Mouse (Mus musculus) liver, adult 2 months (tissue): Measurements from ENCODE around the gene Klhl1. TPM values are rescaled to one million over a fixed set of nuclear protein-coding genes. Genes with fewer than 3 reads are reported as not detected.

Experiments
- DNase-seq: peaks from one replicate; pipeline ENCODE4 v3.0.0-alpha.2; 2011; ENCODE audit warnings: low read depth, low spot score; ENCODE audit errors: extremely low read depth
- H3K27ac ChIP-seq: fragments of 200-500 bp; replicated peaks from 2 replicates; pipeline ENCODE4 v1.5.1; 2012; ENCODE audit warnings: low read depth, mild to moderate bottlenecking, control low read depth, inconsistent platforms, low read length; ENCODE audit not compliant: insufficient read depth
- H3K27me3 ChIP-seq: fragments of 200-500 bp; 2 replicates; pipeline ENCODE4 v1.6.1; 2012; ENCODE audit warnings: mild to moderate bottlenecking, moderate library complexity, low read length, inconsistent platforms; ENCODE audit not compliant: control insufficient read depth, insufficient read depth
- H3K36me3 ChIP-seq: fragments of 200-500 bp; 2 replicates; pipeline ENCODE4 v1.6.1; 2012; ENCODE audit warnings: low read length, inconsistent platforms; ENCODE audit not compliant: control insufficient read depth, insufficient read depth
- H3K4me1 ChIP-seq: fragments of 200-500 bp; 2 replicates; pipeline ENCODE4 v1.6.1; 2011; ENCODE audit warnings: low read length; ENCODE audit not compliant: control insufficient read depth, insufficient read depth
- H3K4me3 ChIP-seq: fragments of 200-500 bp; 2 replicates; pipeline ENCODE4 v1.5.1; 2011; ENCODE audit warnings: low read depth, mild to moderate bottlenecking, control low read depth, low read length, moderate library complexity; ENCODE audit not compliant: insufficient read depth
- H3K79me2 ChIP-seq: fragments of 200-500 bp; 2 replicates; pipeline ENCODE4 v1.6.1; 2012; ENCODE audit warnings: inconsistent platforms, mild to moderate bottlenecking, low read length, moderate library complexity; ENCODE audit not compliant: control insufficient read depth, insufficient read depth
- H3K9ac ChIP-seq: fragments of 200-500 bp; 2 replicates; pipeline ENCODE4 v1.6.1; 2012; ENCODE audit warnings: low read depth, mild to moderate bottlenecking, control low read depth, inconsistent platforms, low read length
- CTCF ChIP-seq: fragments of 200-500 bp; IDR thresholded peaks from 2 replicates; pipeline ENCODE4 v1.5.1; 2011; ENCODE audit warnings: low read depth, low read length, control low read depth
- POLR2A ChIP-seq: fragments of 200-500 bp; IDR thresholded peaks from 2 replicates; pipeline ENCODE4 v1.6.1; 2011; ENCODE audit warnings: low read length, control low read depth; ENCODE audit not compliant: insufficient read depth; ENCODE audit errors: extremely low read depth
- WGBS: fragments of 180-500 bp; shearing (Covaris S2); methylation state at CpG from one replicate; pipeline ENCODE4 v1.1.7; 2018; 5-methylcytosine and 5-hydroxymethylcytosine counted together
- polyA plus RNA-seq: library from polyadenylated mRNA; depleted of rRNA; stranded (reverse); fragments of >200 nt; gene quantifications from 2 replicates; pipeline ENCODE4 v1.2.3, GENCODE M21; 2012
- total RNA-seq: library from RNA; depleted of rRNA; stranded (reverse); fragments of >200 nt; gene quantifications from 2 replicates; pipeline ENCODE4 v1.2.3, GENCODE M21; 2014

Gene Klhl1
- total and polyA plus RNA-seq, 2 experiments = not detected

DNA sequence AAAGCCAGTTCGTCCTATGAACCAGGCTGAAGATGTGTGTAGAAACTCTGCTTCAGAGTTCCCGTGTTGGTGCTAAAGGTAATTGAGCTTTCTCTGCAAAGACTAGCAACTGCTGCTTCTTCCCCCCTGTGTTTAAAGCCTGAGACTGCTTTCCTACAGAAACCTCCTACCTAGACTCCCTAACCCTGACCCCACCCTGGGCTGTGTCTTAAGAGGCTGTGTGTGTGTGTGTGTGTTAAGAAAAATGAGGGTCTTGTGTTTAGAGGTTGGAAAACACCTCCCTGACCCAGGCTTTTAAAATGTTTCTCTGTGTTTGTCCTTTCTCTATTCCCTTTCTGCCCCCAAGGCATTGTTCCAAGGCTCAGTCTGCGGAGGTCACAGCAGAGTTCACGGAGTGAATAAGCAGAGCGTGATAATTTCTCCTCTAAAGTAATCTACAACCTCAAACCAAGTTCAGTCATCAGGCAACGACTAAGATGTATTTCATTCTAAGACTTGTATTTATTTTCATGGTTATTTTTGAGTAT is 437.2 kb downstream of the Klhl1 start:
- no peaks in the 10 kb centered on the region for H3K4me1 ChIP-seq
- H3K9ac ChIP-seq = no peak overlapping the region
- no peaks in the 10 kb centered on the region for H3K27me3 ChIP-seq
- H3K36me3 ChIP-seq = no peaks in the 10 kb centered on the region
- H3K79me2 ChIP-seq = no peaks in the 10 kb centered on the region
- no peak for DNase-seq
- no peak overlapping the region for H3K4me3 ChIP-seq
- H3K27ac ChIP-seq = no peak overlapping the region
- TF ChIP-seq CTCF (no peak), POLR2A (no peak)
- 61% methylated on average over 6 of the region's 6 CpGs for WGBS

- TF ChIP-seq POLR2A (no peak), CTCF (no peak)
- no peak overlapping the region for H3K9ac ChIP-seq
- no peak overlapping the region for H3K4me3 ChIP-seq
- WGBS = 67% methylated on average over 3 of the region's 3 CpGs
- no peaks in the 10 kb centered on the region for H3K36me3 ChIP-seq
- no peak overlapping the region for H3K27ac ChIP-seq
- no peaks in the 10 kb centered on the region for H3K79me2 ChIP-seq
- no peak for DNase-seq
- no peaks in the 10 kb centered on the region for H3K4me1 ChIP-seq
- H3K27me3 ChIP-seq = no peaks in the 10 kb centered on the region
Measured at GRCm38 (mm10) chr14:96065884-96066283, 453.0 kb downstream of the Klhl1 start.
